Mouse (Mus musculus): ENCODE data around the gene Gprin1. TPM values are rescaled to one million over a fixed set of nuclear protein-coding genes. Genes with fewer than 3 reads are reported as not detected.

Gprin1 gene
- polyA plus RNA-seq, 1 experiment: 109 TPM

GRCm38 (mm10) chr13:54783698-54784097, 34.0 kb upstream of the Gprin1 start, which contains the start of gene Eif4e1b:
TSS of gene Eif4e1b (plus strand) at chr13:54783998.
- TF ChIP-seq POLR2A (IDR thresholded peaks at IDR 0.05; ENCODE audit: borderline replicate concordance, extremely low read depth, insufficient read depth, insufficient read length, poor library complexity, severe bottlenecking): no peak
- TF ChIP-seq CTCF (IDR thresholded peaks at IDR 0.05; ENCODE audit: borderline replicate concordance, extremely low read depth, insufficient read depth, insufficient read length): no peak

GRCm38 (mm10) chr13:54783235-54783634, 33.6 kb upstream of the Gprin1 start:
- DNase-seq (ENCODE audit: low read depth): no peak
- TF ChIP-seq POLR2A (IDR thresholded peaks at IDR 0.05; ENCODE audit: borderline replicate concordance, extremely low read depth, insufficient read depth, insufficient read length, poor library complexity, severe bottlenecking) (no peak), CTCF (IDR thresholded peaks at IDR 0.05; ENCODE audit: borderline replicate concordance, extremely low read depth, insufficient read depth, insufficient read length) (no peak)

More at GRCm38 (mm10) chr13:54783698-54784097, 34.0 kb upstream of the Gprin1 start, which contains the start of gene Eif4e1b:
- DNase-seq (ENCODE audit: low read depth): no peak

GRCm38 (mm10) chr13:54781086-54781485, 31.4 kb upstream of the Gprin1 start:
- TF ChIP-seq CTCF (IDR thresholded peaks at IDR 0.05; ENCODE audit: borderline replicate concordance, extremely low read depth, insufficient read depth, insufficient read length): no peak
- DNase-seq (ENCODE audit: low read depth): no peak

- peak; percentile 79 for DNase-seq (ENCODE audit: low read depth)
These were observed 30.9 kb upstream of the Gprin1 start for GRCm38 (mm10) chr13:54780592-54780991.

GRCm38 (mm10) chr13:54767012-54767411, 17.3 kb upstream of the Gprin1 start:
- no peak for DNase-seq (ENCODE audit: low read depth)
- TF ChIP-seq CTCF (IDR thresholded peaks at IDR 0.05; ENCODE audit: borderline replicate concordance, extremely low read depth, insufficient read depth, insufficient read length) (no peak), POLR2A (IDR thresholded peaks at IDR 0.05; ENCODE audit: borderline replicate concordance, extremely low read depth, insufficient read depth, insufficient read length, poor library complexity, severe bottlenecking) (no peak)

More at GRCm38 (mm10) chr13:54780592-54780991, 30.9 kb upstream of the Gprin1 start:
- TF ChIP-seq POLR2A (IDR thresholded peaks at IDR 0.05; ENCODE audit: borderline replicate concordance, extremely low read depth, insufficient read depth, insufficient read length, poor library complexity, severe bottlenecking): no peak

GRCm38 (mm10) chr13:54766192-54766768, 16.6 kb upstream of the Gprin1 start, which contains the start of gene Sncb:
TSS of gene Sncb (minus strand) at chr13:54766595.
- DNase-seq (ENCODE audit: low read depth): peak; percentile 87
- TF ChIP-seq POLR2A (IDR thresholded peaks at IDR 0.05; ENCODE audit: borderline replicate concordance, extremely low read depth, insufficient read depth, insufficient read length, poor library complexity, severe bottlenecking): no peak
- TF ChIP-seq CTCF (IDR thresholded peaks at IDR 0.05; ENCODE audit: borderline replicate concordance, extremely low read depth, insufficient read depth, insufficient read length): peak; percentile 74

GRCm38 (mm10) chr13:54765281-54766191, 15.9 kb upstream of the Gprin1 start:
- peak; percentile 43 for DNase-seq (ENCODE audit: low read depth)
- TF ChIP-seq CTCF (IDR thresholded peaks at IDR 0.05; ENCODE audit: borderline replicate concordance, extremely low read depth, insufficient read depth, insufficient read length) (no peak), POLR2A (IDR thresholded peaks at IDR 0.05; ENCODE audit: borderline replicate concordance, extremely low read depth, insufficient read depth, insufficient read length, poor library complexity, severe bottlenecking) (no peak)

- DNase-seq (ENCODE audit: low read depth): no peak
- TF ChIP-seq CTCF (IDR thresholded peaks at IDR 0.05; ENCODE audit: borderline replicate concordance, extremely low read depth, insufficient read depth, insufficient read length) (no peak), POLR2A (IDR thresholded peaks at IDR 0.05; ENCODE audit: borderline replicate concordance, extremely low read depth, insufficient read depth, insufficient read length, poor library complexity, severe bottlenecking) (no peak)
These were observed 11.2 kb upstream of the Gprin1 start for GRCm38 (mm10) chr13:54760906-54761305.

GRCm38 (mm10) chr13:54760164-54760795, 10.6 kb upstream of the Gprin1 start:
- DNase-seq (ENCODE audit: low read depth): peak; percentile 82
- TF ChIP-seq CTCF (IDR thresholded peaks at IDR 0.05; ENCODE audit: borderline replicate concordance, extremely low read depth, insufficient read depth, insufficient read length): no peak
- TF ChIP-seq POLR2A (IDR thresholded peaks at IDR 0.05; ENCODE audit: borderline replicate concordance, extremely low read depth, insufficient read depth, insufficient read length, poor library complexity, severe bottlenecking): no peak

GRCm38 (mm10) chr13:54759496-54759895, 9.8 kb upstream of the Gprin1 start:
- DNase-seq (ENCODE audit: low read depth): no peak
- TF ChIP-seq POLR2A (IDR thresholded peaks at IDR 0.05; ENCODE audit: borderline replicate concordance, extremely low read depth, insufficient read depth, insufficient read length, poor library complexity, severe bottlenecking): no peak
- TF ChIP-seq CTCF (IDR thresholded peaks at IDR 0.05; ENCODE audit: borderline replicate concordance, extremely low read depth, insufficient read depth, insufficient read length): no peak

- TF ChIP-seq CTCF (IDR thresholded peaks at IDR 0.05; ENCODE audit: borderline replicate concordance, extremely low read depth, insufficient read depth, insufficient read length) (no peak), POLR2A (IDR thresholded peaks at IDR 0.05; ENCODE audit: borderline replicate concordance, extremely low read depth, insufficient read depth, insufficient read length, poor library complexity, severe bottlenecking) (no peak)
- no peak for DNase-seq (ENCODE audit: low read depth)
These were observed 9.2 kb upstream of the Gprin1 start for GRCm38 (mm10) chr13:54758756-54759470.

All from brain, embryonic 14.5 days (tissue).